Mouse (Mus musculus): ENCODE measurements around the gene Rdh19. TPM values are rescaled to one million over a fixed set of nuclear protein-coding genes. Genes with fewer than 3 reads are reported as not detected.

The Rdh19 gene
- total and polyA plus RNA-seq, 2 experiments from 2014 or later: not detected

DNA sequence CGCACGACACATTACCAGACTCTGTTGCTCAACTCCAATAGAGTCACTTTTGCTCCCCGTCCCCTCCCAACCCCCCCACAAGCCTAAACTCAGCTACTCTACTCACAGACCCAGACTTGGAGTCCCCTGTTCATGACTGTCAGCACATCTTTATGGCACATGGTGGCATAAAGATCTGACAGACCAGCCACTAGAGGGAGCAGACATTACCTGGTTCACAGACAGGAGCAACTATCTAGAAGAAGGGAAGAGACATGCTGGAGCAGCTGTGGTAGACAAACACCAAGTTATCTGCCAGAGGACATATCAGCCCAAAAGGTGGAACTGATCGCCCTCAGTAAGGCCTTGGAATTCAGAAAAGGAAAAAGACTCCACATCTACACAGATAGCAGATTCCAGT lies 22.8 kb downstream of the Rdh19 start:
- Histone ChIP-seq H3K4me1 (ENCODE audit: control insufficient read depth, insufficient read depth) (no peaks in the 10 kb centered on the region), H3K27ac (ENCODE audit: low read depth) (no peak overlapping the region), H3K9ac (replicated peaks; ENCODE audit: low read depth, low read length) (no peak overlapping the region), H3K4me3 (ENCODE audit: low read depth, low read length) (no peak overlapping the region), H3K36me3 (replicated peaks; ENCODE audit: control insufficient read depth, insufficient read depth, low read length) (no peaks in the 10 kb centered on the region), H3K4me2 (ENCODE audit: low read depth, low read length) (no peak overlapping the region), H3K27me3 (ENCODE audit: control insufficient read depth, insufficient read depth, low read length) (no peaks in the 10 kb centered on the region), H3K9me3 (replicated peaks; ENCODE audit: control insufficient read depth, low read length) (no peaks in the 10 kb centered on the region)
- DNase-seq (ENCODE audit: low spot score) (no peak), ATAC-seq (ENCODE audit: insufficient read depth, low read depth) (no peak)
- 53% methylated on average over 4 of the region's 4 CpGs for whole genome bisulfite sequencing
- TF ChIP-seq CTCF (IDR thresholded peaks at IDR 0.05; ENCODE audit: low read depth): peak; percentile 26
- no peak for TF ChIP-seq EP300 (IDR thresholded peaks at IDR 0.05; ENCODE audit: low read depth)

DNA sequence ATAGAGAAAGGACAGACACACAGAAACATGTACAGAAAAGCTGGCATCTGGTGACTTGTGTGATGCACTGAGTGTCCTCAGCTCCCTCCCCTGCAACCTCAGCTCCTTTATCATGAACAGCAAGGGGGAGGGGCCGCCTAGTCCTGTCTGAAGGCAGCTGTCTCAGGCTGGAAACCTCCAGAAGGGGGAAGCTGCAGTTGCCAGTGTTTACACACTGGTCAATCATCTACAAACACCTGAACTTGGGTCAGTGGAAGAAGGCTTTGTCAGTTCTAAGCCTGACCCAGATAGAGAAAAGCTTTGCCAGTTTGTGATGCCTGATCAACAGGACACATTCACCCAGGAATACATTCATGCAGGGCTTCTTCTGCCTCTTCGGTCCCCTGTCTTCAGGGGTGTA lies 28.0 kb downstream of the Rdh19 start:
- TF ChIP-seq EP300 (IDR thresholded peaks at IDR 0.05; ENCODE audit: low read depth): no peak
- no peak for TF ChIP-seq CTCF (IDR thresholded peaks at IDR 0.05; ENCODE audit: low read depth)
- no peaks in the 10 kb centered on the region for H3K9me3 ChIP-seq (replicated peaks; ENCODE audit: control insufficient read depth, low read length)
- DNase-seq (ENCODE audit: low spot score) (no peak), ATAC-seq (ENCODE audit: insufficient read depth, low read depth) (no peak)
- no peak overlapping the region for H3K27ac ChIP-seq (ENCODE audit: low read depth)
- no peaks in the 10 kb centered on the region for H3K36me3 ChIP-seq (replicated peaks; ENCODE audit: control insufficient read depth, insufficient read depth, low read length)
- no peak overlapping the region for H3K4me2 ChIP-seq (ENCODE audit: low read depth, low read length)
- H3K4me1 ChIP-seq (ENCODE audit: control insufficient read depth, insufficient read depth): no peaks in the 10 kb centered on the region
- H3K9ac ChIP-seq (replicated peaks; ENCODE audit: low read depth, low read length): no peak overlapping the region
- H3K27me3 ChIP-seq (ENCODE audit: control insufficient read depth, insufficient read depth, low read length): no peaks in the 10 kb centered on the region
- 33% methylated on average over 2 of the region's 2 CpGs for WGBS
- no peak overlapping the region for H3K4me3 ChIP-seq (ENCODE audit: low read depth, low read length)

DNA sequence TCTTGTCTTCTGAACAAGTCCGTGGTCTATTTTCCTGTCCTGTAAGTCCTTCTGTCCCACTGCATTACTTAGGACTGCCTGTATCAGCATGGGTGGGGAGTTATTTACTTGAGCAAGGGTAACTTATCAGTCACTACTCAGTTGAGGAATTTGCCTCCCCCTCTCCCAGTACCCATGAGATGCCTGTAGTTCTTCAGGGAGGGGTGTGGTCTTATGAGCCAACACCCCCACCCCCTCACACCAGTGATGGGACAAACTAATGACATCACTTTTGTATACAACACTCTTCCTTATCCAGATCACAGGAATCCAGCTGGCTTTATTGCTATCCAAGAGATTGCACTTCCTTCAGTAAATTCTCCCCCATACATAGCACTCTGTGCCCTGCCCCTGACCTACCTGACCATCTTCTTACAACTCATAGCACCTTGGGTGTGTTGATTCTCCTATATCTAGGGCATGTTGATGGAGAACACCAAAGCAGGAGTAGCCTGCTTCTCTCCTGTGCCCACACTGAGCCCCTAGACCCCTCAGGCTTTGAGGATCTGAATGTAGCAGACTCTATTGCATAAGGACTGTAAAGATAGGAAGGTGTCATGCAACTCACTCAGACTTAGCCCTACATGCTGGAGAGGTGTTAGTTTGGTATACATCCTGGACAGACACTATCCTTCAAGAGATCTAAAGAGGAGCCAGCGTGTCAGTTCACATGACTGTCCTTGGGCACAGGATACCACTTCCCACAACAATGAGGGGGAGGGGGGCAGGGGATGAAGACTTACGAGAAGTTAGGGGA lies 28.7 kb downstream of the Rdh19 start:
- WGBS: 54% methylated on average over 3 of the region's 3 CpGs
- Histone ChIP-seq H3K36me3 (replicated peaks; ENCODE audit: control insufficient read depth, insufficient read depth, low read length) (no peaks in the 10 kb centered on the region), H3K27ac (ENCODE audit: low read depth) (no peak overlapping the region), H3K9ac (replicated peaks; ENCODE audit: low read depth, low read length) (no peak overlapping the region), H3K9me3 (replicated peaks; ENCODE audit: control insufficient read depth, low read length) (no peaks in the 10 kb centered on the region), H3K27me3 (ENCODE audit: control insufficient read depth, insufficient read depth, low read length) (no peaks in the 10 kb centered on the region), H3K4me3 (ENCODE audit: low read depth, low read length) (no peak overlapping the region), H3K4me2 (ENCODE audit: low read depth, low read length) (no peak overlapping the region), H3K4me1 (ENCODE audit: control insufficient read depth, insufficient read depth) (no peaks in the 10 kb centered on the region)
- DNase-seq (ENCODE audit: low spot score): no peak
- no peak for ATAC-seq (ENCODE audit: insufficient read depth, low read depth)
- TF ChIP-seq EP300 (IDR thresholded peaks at IDR 0.05; ENCODE audit: low read depth) (no peak), CTCF (IDR thresholded peaks at IDR 0.05; ENCODE audit: low read depth) (no peak)

GRCm38 (mm10) chr10:127879155-127879688 lies 29.5 kb downstream of the Rdh19 start:
- Histone ChIP-seq H3K27me3 (ENCODE audit: control insufficient read depth, insufficient read depth, low read length) (no peaks in the 10 kb centered on the region), H3K36me3 (replicated peaks; ENCODE audit: control insufficient read depth, insufficient read depth, low read length) (no peaks in the 10 kb centered on the region), H3K4me2 (ENCODE audit: low read depth, low read length) (no peak overlapping the region), H3K27ac (ENCODE audit: low read depth) (no peak overlapping the region), H3K9ac (replicated peaks; ENCODE audit: low read depth, low read length) (no peak overlapping the region), H3K4me3 (ENCODE audit: low read depth, low read length) (no peak overlapping the region), H3K4me1 (ENCODE audit: control insufficient read depth, insufficient read depth) (no peaks in the 10 kb centered on the region), H3K9me3 (replicated peaks; ENCODE audit: control insufficient read depth, low read length) (no peaks in the 10 kb centered on the region)
- no peak for TF ChIP-seq CTCF (IDR thresholded peaks at IDR 0.05; ENCODE audit: low read depth)
- no peak for TF ChIP-seq EP300 (IDR thresholded peaks at IDR 0.05; ENCODE audit: low read depth)
- no peak for DNase-seq (ENCODE audit: low spot score)
- 0 out of 2 replicates have a peak, but pooled peaks have one; percentile 24 for ATAC-seq (ENCODE audit: insufficient read depth, low read depth)
- WGBS: 72% methylated on average over 2 of the region's 3 CpGs

DNA sequence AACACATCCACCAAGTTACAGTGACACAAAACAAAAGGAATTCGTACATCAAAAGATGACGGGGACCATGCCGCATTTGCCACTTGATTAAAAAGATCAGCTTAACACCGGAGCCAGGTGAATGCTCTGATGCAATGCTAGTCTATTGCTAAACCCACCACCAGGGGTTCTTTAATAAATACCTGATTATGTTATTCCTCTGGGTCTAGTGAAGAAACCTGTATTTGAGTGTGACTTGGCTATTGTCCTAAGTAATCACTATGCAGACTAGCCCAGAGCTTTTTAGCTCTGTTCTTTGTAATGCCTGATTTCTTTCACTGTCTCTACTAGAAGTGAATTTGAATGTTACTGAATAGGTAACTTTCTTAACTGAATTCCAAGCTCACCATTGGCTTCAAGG lies 31.3 kb downstream of the Rdh19 start:
- DNase-seq (ENCODE audit: low spot score) (no peak), ATAC-seq (ENCODE audit: insufficient read depth, low read depth) (no peak)
- no peaks in the 10 kb centered on the region for H3K9me3 ChIP-seq (replicated peaks; ENCODE audit: control insufficient read depth, low read length)
- H3K9ac ChIP-seq (replicated peaks; ENCODE audit: low read depth, low read length): no peak overlapping the region
- no peaks in the 10 kb centered on the region for H3K36me3 ChIP-seq (replicated peaks; ENCODE audit: control insufficient read depth, insufficient read depth, low read length)
- H3K27me3 ChIP-seq (ENCODE audit: control insufficient read depth, insufficient read depth, low read length): no peaks in the 10 kb centered on the region
- 85% methylated on average over 4 of the region's 4 CpGs for WGBS
- no peaks in the 10 kb centered on the region for H3K4me1 ChIP-seq (ENCODE audit: control insufficient read depth, insufficient read depth)
- H3K4me3 ChIP-seq (ENCODE audit: low read depth, low read length): no peak overlapping the region
- H3K4me2 ChIP-seq (ENCODE audit: low read depth, low read length): no peak overlapping the region
- H3K27ac ChIP-seq (ENCODE audit: low read depth): no peak overlapping the region
- TF ChIP-seq EP300 (IDR thresholded peaks at IDR 0.05; ENCODE audit: low read depth) (no peak), CTCF (IDR thresholded peaks at IDR 0.05; ENCODE audit: low read depth) (no peak)
